Mouse (Mus musculus) heart, postnatal 25 days (tissue): ENCODE data around the gene Dusp27. TPM values are rescaled to one million over a fixed set of nuclear protein-coding genes. Genes with fewer than 3 reads are reported as not detected.

Source experiments
- DNase-seq: peaks from one replicate; pipeline ENCODE4 v3.0.0; 2022; ENCODE audit warnings: low spot score
- intact Hi-C: fragments of 180-260 bp; cut with DNase I; formaldehyde crosslinking; loops from one replicate; pipeline ENCODE4 v1.15.1; 2025
- total RNA-seq, 2 experiments: library from RNA; stranded (reverse); gene quantifications; 2 replicates each; pipeline ENCODE4 v1.2.3; 2021

Dusp27 gene
- 10 to 100 TPM; 42.5 to 48.0 TPM for total RNA-seq

GRCm38 (mm10) chr1:166127719-166128118 lies at the start of gene Dusp27:
Dusp27 (minus strand) TSS chr1:166127922.
- intact Hi-C loops: no loop called here
- no peak for DNase-seq

- intact Hi-C loops: no loop called here
- no peak for DNase-seq
These were observed 45.9 kb upstream of the Dusp27 start for GRCm38 (mm10) chr1:166173621-166174020.

GRCm38 (mm10) chr1:166172992-166173391 lies 45.3 kb upstream of the Dusp27 start:
- no peak for DNase-seq
- intact Hi-C loops: no loop called here

GRCm38 (mm10) chr1:166170852-166171251 lies 43.1 kb upstream of the Dusp27 start:
- intact Hi-C loops: no loop called here
- DNase-seq: no peak

- no peak for DNase-seq
- intact Hi-C loops: no loop called here
These were observed 42.0 kb upstream of the Dusp27 start for GRCm38 (mm10) chr1:166169713-166170112.

- no peak for DNase-seq
- intact Hi-C loops: no loop called here
These were observed 40.3 kb upstream of the Dusp27 start for GRCm38 (mm10) chr1:166168017-166168416.

GRCm38 (mm10) chr1:166167405-166167804 lies 39.7 kb upstream of the Dusp27 start:
- intact Hi-C loops: no loop called here
- no peak for DNase-seq

GRCm38 (mm10) chr1:166165159-166165558 lies 37.4 kb upstream of the Dusp27 start:
- intact Hi-C loops: no loop called here

GRCm38 (mm10) chr1:166164580-166164979 lies 36.9 kb upstream of the Dusp27 start:
- intact Hi-C loops: loop anchor here (5.0 kb wide), 1 partner anchor 88 kb away; the partner anchor contains the start of gene Ildr2
- no peak for DNase-seq

More at GRCm38 (mm10) chr1:166165159-166165558, 37.4 kb upstream of the Dusp27 start:
- no peak for DNase-seq

GRCm38 (mm10) chr1:166160569-166161445 lies 33.1 kb upstream of the Dusp27 start:
- DNase-seq: peak; percentile 19
- intact Hi-C loops: loop anchor here (1.0 to 5.0 kb wide), 3 partner anchors 91 to 200 kb away; partner anchors contain the start of gene Ildr2

GRCm38 (mm10) chr1:166160111-166160510 lies 32.4 kb upstream of the Dusp27 start:
- no peak for DNase-seq
- intact Hi-C loops: loop anchor here (1.0 to 5.0 kb wide), 3 partner anchors 92 to 201 kb away; partner anchors contain the start of gene Ildr2

GRCm38 (mm10) chr1:166158664-166159063 lies 30.9 kb upstream of the Dusp27 start:
- intact Hi-C loops: loop anchor here (10.0 kb wide), 3 partner anchors 254 to 574 kb away; no protein-coding TSS in a partner anchor
- DNase-seq: no peak

- intact Hi-C loops: loop anchor here (10.0 kb wide), 3 partner anchors 253 to 573 kb away; no protein-coding TSS in a partner anchor
- DNase-seq: no peak
These were observed 30.0 kb upstream of the Dusp27 start for GRCm38 (mm10) chr1:166157712-166158111.

GRCm38 (mm10) chr1:166155113-166155494 lies 27.4 kb upstream of the Dusp27 start:
- intact Hi-C loops: loop anchor here (10.0 kb wide), 3 partner anchors 250 to 570 kb away; no protein-coding TSS in a partner anchor
- no peak for DNase-seq

GRCm38 (mm10) chr1:166154162-166155112 lies 26.7 kb upstream of the Dusp27 start:
- intact Hi-C loops: loop anchor here (1.0 to 10.0 kb wide), 5 partner anchors 250 to 570 kb away; no protein-coding TSS in a partner anchor
- peak; percentile 20 for DNase-seq

- DNase-seq: peak; percentile 47
- intact Hi-C loops: loop anchor here (1.0 to 10.0 kb wide), 9 partner anchors 51 to 569 kb away; partner anchors contain the start of gene Pou2f1
These were observed 25.8 kb upstream of the Dusp27 start for GRCm38 (mm10) chr1:166153351-166154120.

GRCm38 (mm10) chr1:166152034-166152433 lies 24.3 kb upstream of the Dusp27 start:
- DNase-seq: no peak
- intact Hi-C loops: loop anchor here (2.0 to 10.0 kb wide), 7 partner anchors 49 to 567 kb away; partner anchors contain the start of gene Pou2f1

- no peak for DNase-seq
- intact Hi-C loops: loop anchor here (5.0 to 10.0 kb wide), 4 partner anchors 247 to 567 kb away; no protein-coding TSS in a partner anchor
These were observed 23.6 kb upstream of the Dusp27 start for GRCm38 (mm10) chr1:166151341-166151740.

GRCm38 (mm10) chr1:166150035-166150434 lies 22.3 kb upstream of the Dusp27 start:
- intact Hi-C loops: loop anchor here (5.0 to 10.0 kb wide), 4 partner anchors 245 to 565 kb away; no protein-coding TSS in a partner anchor
- DNase-seq: no peak
